Mouse (Mus musculus): ENCODE measurements around the gene Kcnd3. TPM values are rescaled to one million over a fixed set of nuclear protein-coding genes. Genes with fewer than 3 reads are reported as not detected.

Kcnd3 gene
- 29.3 TPM for polyA plus RNA-seq (2015; fragmentation: Illumina TruSeq; extraction: RNeasy Lipid Tissue Mini Kit (QIAGEN cat#74804); ENCODE audit: low read depth, low replicate concordance)

GRCm38 (mm10) chr3:105451627-105452555 is at the start of gene Kcnd3:
Kcnd3 (plus strand) TSS chr3:105452330.

GRCm38 (mm10) chr3:105687324-105688060 is 235.4 kb downstream of the Kcnd3 start, which contains the start of gene Ddx20:
Ddx20 (minus strand) TSS chr3:105687574.

GRCm38 (mm10) chr3:105704031-105705008 is 252.2 kb downstream of the Kcnd3 start, which contains the start of gene Inka2:
Inka2 (plus strand) TSS chr3:105704599.

Other genes with a start within 250 kb of the Kcnd3 start
- 13.1 TPM for gene Ddx20, start 235.2 kb downstream of the Kcnd3 start, polyA plus RNA-seq (2015; fragmentation: Illumina TruSeq; extraction: RNeasy Lipid Tissue Mini Kit (QIAGEN cat#74804); ENCODE audit: low read depth, low replicate concordance)

All from brain, adult 10 weeks (tissue).